Mouse (Mus musculus) bone marrow macrophage, adult 2 months (primary cell): ENCODE measurements around the gene Thsd1. TPM values are rescaled to one million over a fixed set of nuclear protein-coding genes. Genes with fewer than 3 reads are reported as not detected.

Experiments
- H3K27ac ChIP-seq: 2 replicates; pipeline ENCODE4 v1.5.1; 2012; ENCODE audit warnings: low read depth, low read length; ENCODE audit not compliant: insufficient read depth
- H3K4me1 ChIP-seq: 2 replicates; pipeline ENCODE4 v1.6.1; 2012; ENCODE audit warnings: low read length; ENCODE audit not compliant: control insufficient read depth, insufficient read depth
- H3K4me3 ChIP-seq: 2 replicates; pipeline ENCODE4 v1.5.1; 2012; ENCODE audit warnings: mild to moderate bottlenecking, low read length, moderate library complexity; ENCODE audit not compliant: insufficient read depth
- CTCF ChIP-seq: IDR thresholded peaks from 2 replicates; pipeline ENCODE4 v1.5.1; 2012; ENCODE audit warnings: low read depth, mild to moderate bottlenecking, low read length, moderate library complexity
- POLR2A ChIP-seq: IDR thresholded peaks from 2 replicates; pipeline ENCODE4 v1.6.1; 2012; ENCODE audit warnings: mild to moderate bottlenecking, low read depth, low read length, borderline replicate concordance
- polyA plus RNA-seq: library from polyadenylated mRNA; stranded (reverse); fragments of >200 nt; gene quantifications from 2 replicates; pipeline ENCODE4 v1.2.4, GENCODE M21; 2012; ENCODE audit not compliant: missing spikeins, insufficient read depth, insufficient read length

The Thsd1 gene
- polyA plus RNA-seq = 2.5 and 3.3 TPM in 2 replicates

- Histone ChIP-seq H3K27ac (no peak within 1 kb of the TSS), H3K4me3 (peak within 1 kb of the TSS; percentile 79), H3K4me1 (peaks cover 11% of the 10 kb centered on the region)
- no peak for TF ChIP-seq CTCF
- TF ChIP-seq POLR2A = no peak
Measured at GRCm38 (mm10) chr8:22227061-22227877, at the start of gene Thsd1. TSS of gene Thsd1 (plus strand) at chr8:22227313.

- TF ChIP-seq CTCF (no peak), POLR2A (no peak)
- no peak overlapping the region for H3K27ac ChIP-seq
- peak overlapping the region; percentile 99 for H3K4me3 ChIP-seq
- H3K4me1 ChIP-seq = 0 out of 2 replicates have a peak, but pooled peaks cover 4% of the 10 kb centered on the region
Measured at GRCm38 (mm10) chr8:22184884-22185283, 42.2 kb upstream of the Thsd1 start.

GRCm38 (mm10) chr8:22185431-22186397 is 41.4 kb upstream of the Thsd1 start, which contains the start of gene Ckap2:
TSS of gene Ckap2 (minus strand) at chr8:22185819.
- no peak for TF ChIP-seq POLR2A
- TF ChIP-seq CTCF = no peak
- peak within 1 kb of the TSS; percentile 99 for H3K4me3 ChIP-seq
- H3K27ac ChIP-seq = peak within 1 kb of the TSS; percentile 66
- H3K4me1 ChIP-seq = 0 out of 2 replicates have a peak, but pooled peaks cover 4% of the 10 kb centered on the region

- H3K4me1 ChIP-seq = peaks cover 7% of the 10 kb centered on the region; the same call in 1 of the 2 replicates
- no peak; the same call in 1 of the 2 replicates for TF ChIP-seq POLR2A
- TF ChIP-seq CTCF = peak; percentile 97
- peak within 1 kb of the TSS; percentile 90 for H3K27ac ChIP-seq
- peak within 1 kb of the TSS; percentile 92 for H3K4me3 ChIP-seq
Measured at GRCm38 (mm10) chr8:22192660-22193431, 34.3 kb upstream of the Thsd1 start, which contains the start of gene Vps36. TSS of gene Vps36 (plus strand) at chr8:22192809.

GRCm38 (mm10) chr8:22193432-22194010 is 33.6 kb upstream of the Thsd1 start:
- H3K4me3 ChIP-seq = peak overlapping the region; percentile 92
- TF ChIP-seq CTCF = no peak
- no peak for TF ChIP-seq POLR2A
- H3K4me1 ChIP-seq = peaks cover 7% of the 10 kb centered on the region; the same call in 1 of the 2 replicates
- peak overlapping the region; percentile 90 for H3K27ac ChIP-seq

- Histone ChIP-seq H3K27ac (no peak overlapping the region), H3K4me3 (no peak overlapping the region), H3K4me1 (peaks cover 7% of the 10 kb centered on the region; the same call in 1 of the 2 replicates)
- TF ChIP-seq CTCF = no peak
Measured at GRCm38 (mm10) chr8:22197914-22198313, 29.2 kb upstream of the Thsd1 start.

GRCm38 (mm10) chr8:22199481-22199880 is 27.6 kb upstream of the Thsd1 start:
- Histone ChIP-seq H3K4me1 (peaks cover 4% of the 10 kb centered on the region; the same call in 1 of the 2 replicates), H3K4me3 (no peak overlapping the region), H3K27ac (no peak overlapping the region)
- TF ChIP-seq CTCF (no peak), POLR2A (no peak)

- Histone ChIP-seq H3K4me3 (no peak overlapping the region), H3K27ac (no peak overlapping the region), H3K4me1 (peaks cover 3% of the 10 kb centered on the region; the same call in 1 of the 2 replicates)
- no peak for TF ChIP-seq CTCF
- TF ChIP-seq POLR2A = no peak
Measured at GRCm38 (mm10) chr8:22207535-22207934, 19.6 kb upstream of the Thsd1 start.
